Mouse (Mus musculus) spleen, adult 10 weeks (tissue): Measurements from ENCODE around the gene Rnf222. TPM values are rescaled to one million over a fixed set of nuclear protein-coding genes. Genes with fewer than 3 reads are reported as not detected.

Experiments
- polyA plus RNA-seq: library from polyadenylated mRNA; stranded (reverse); fragments of 350-450 nt; fragmentation: Illumina TruSeq; extraction: RNeasy Lipid Tissue Mini Kit (QIAGEN cat#74804); gene quantifications from one replicate; pipeline ENCODE4 v1.2.3, GENCODE M21; 2015; ENCODE audit warnings: low replicate concordance; ENCODE audit not compliant: insufficient read depth

Gene Rnf222
- not detected for polyA plus RNA-seq

DNA sequence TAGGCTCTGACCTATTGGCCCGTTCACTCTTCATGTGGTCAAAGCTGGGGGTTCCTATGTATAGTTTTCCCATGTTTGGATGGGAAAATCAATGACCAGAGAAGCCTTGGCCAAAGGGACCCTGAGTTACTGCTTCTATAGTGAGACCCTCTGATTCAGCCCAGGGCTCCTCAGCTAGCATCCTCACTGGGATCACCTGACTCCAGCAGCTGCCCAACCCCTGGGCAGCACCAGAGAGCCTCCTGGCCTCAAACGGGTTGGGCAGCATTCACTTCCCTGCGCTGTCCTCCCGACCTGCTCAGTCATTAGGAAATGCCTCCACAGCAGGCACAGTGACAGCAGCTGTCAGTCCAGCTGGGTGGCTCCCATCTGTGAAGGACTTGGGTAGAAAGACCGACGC lies at the start of gene Rnf222:
TSS of gene Rnf222 (plus strand) at position 301 of the 400 bp plus-strand sequence.

DNA sequence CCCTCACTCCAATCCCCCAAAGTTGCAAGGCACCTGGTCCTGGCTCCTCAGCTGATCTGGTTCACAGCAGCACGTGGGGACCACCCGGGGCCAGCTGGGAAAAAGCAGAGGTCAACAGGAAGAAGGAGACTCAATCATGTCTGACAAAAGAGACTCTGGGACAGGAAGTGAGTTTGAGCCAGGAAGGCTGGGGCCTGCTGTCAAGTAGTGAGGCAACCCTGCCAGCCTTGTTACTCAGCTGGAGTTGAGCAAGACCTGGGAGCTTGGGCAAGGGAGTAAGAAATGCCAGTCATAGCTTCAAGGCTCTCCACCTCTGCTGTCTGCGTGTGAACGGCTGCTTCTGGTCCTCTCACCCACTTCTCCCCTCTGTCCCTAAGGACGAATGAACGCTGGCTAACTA lies 16.6 kb upstream of the Rnf222 start, which contains the start of gene Ndel1:
TSS of gene Ndel1 (minus strand) at position 111 of the 400 bp plus-strand sequence.

DNA sequence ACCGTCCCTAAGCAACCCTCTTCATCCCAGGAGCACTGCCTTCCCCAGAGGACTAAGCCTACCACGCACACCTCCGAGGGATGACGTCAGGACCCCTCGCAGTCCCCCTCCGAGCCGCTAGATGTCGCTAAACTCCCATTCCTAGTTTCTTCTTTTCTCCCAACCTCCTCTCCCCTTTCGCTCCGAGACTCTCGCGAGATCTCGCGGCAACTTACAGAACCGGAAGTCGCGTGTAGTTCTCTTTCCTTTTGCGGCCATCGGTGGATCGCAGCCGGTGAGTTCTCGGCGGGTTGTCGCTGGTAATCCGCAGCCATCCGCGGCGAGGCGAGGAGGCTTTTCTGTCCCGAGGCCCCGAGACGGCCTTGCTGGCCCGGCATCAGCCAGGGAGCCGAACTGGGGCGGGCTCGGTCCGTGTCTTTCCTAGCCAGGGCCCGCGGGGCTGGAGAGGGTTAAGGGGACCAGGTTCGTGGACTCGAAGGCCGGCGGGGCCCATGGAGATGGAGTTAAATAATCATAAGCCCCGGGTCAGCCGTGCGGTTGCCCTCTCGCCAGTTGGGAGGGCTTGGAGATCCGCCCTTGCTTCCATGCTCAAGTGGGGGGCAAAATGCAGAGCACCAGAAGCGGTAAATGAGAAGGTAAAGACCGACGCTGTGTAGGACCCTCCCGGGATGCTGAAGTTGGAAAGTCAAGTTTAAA lies 13.1 kb downstream of the Rnf222 start, which contains the start of gene Rpl26:
TSS of gene Rpl26 (plus strand) at position 233 of the 696 bp plus-strand sequence.

DNA sequence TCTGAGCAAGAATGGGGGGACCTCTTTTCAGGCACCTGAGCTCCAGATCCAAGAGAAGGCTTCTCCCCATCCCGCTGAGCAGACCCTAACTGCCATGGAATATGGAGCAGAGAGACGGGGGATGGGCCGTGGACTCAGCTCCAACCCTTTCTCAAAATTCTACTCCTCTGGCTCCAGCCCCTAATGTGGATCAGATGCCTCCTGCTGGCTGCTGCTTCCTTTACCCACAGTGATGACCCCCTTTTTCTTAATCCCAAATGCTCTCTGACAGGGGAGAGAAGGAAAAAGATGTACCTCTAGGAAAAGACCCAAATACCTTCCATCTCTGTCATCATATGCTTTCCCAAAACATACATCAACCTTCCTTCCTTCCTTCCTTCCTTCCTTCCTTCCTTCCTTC lies 38.6 kb downstream of the Rnf222 start, which contains the start of gene Odf4:
TSS of gene Odf4 (minus strand) at position 101 of the 400 bp plus-strand sequence.

Other genes with a start within 250 kb of the Rnf222 start
- gene Myh10, start 197.0 kb upstream of the Rnf222 start, polyA plus RNA-seq = 6.0 TPM
- gene Ndel1, start 16.7 kb upstream of the Rnf222 start, polyA plus RNA-seq = 59.8 TPM
- gene Rpl26, start 13.0 kb downstream of the Rnf222 start, polyA plus RNA-seq = 3,091 TPM
- not detected for gene Odf4, start 38.5 kb downstream of the Rnf222 start, polyA plus RNA-seq
- 3.7 TPM for gene Arhgef15, start 68.9 kb downstream of the Rnf222 start, polyA plus RNA-seq
- 16.7 TPM for gene Slc25a35, start 79.6 kb downstream of the Rnf222 start, polyA plus RNA-seq
- 9.7 TPM for gene Rangrf, start 86.6 kb downstream of the Rnf222 start, polyA plus RNA-seq
- gene Pfas, start 119.9 kb downstream of the Rnf222 start, polyA plus RNA-seq = 14.9 TPM
- gene Ctc1, start 127.4 kb downstream of the Rnf222 start, polyA plus RNA-seq = 16.9 TPM
- 18.1 TPM for gene Aurkb, start 157.1 kb downstream of the Rnf222 start, polyA plus RNA-seq
- gene Borcs6, start 171.2 kb downstream of the Rnf222 start, polyA plus RNA-seq = 6.8 TPM
- 3.2 TPM for gene Tmem107, start 182.3 kb downstream of the Rnf222 start, polyA plus RNA-seq
- 199 TPM for gene Vamp2, start 199.9 kb downstream of the Rnf222 start, polyA plus RNA-seq
- 8.1 TPM for gene Per1, start 206.7 kb downstream of the Rnf222 start, polyA plus RNA-seq
- gene Hes7, start 231.9 kb downstream of the Rnf222 start, polyA plus RNA-seq = 0.12 TPM
- 0.44 TPM for gene 9130213A22Rik, start 234.0 kb downstream of the Rnf222 start, polyA plus RNA-seq
- 0.50 TPM for gene Aloxe3, start 237.3 kb downstream of the Rnf222 start, polyA plus RNA-seq